In the genomic region with DNA sequence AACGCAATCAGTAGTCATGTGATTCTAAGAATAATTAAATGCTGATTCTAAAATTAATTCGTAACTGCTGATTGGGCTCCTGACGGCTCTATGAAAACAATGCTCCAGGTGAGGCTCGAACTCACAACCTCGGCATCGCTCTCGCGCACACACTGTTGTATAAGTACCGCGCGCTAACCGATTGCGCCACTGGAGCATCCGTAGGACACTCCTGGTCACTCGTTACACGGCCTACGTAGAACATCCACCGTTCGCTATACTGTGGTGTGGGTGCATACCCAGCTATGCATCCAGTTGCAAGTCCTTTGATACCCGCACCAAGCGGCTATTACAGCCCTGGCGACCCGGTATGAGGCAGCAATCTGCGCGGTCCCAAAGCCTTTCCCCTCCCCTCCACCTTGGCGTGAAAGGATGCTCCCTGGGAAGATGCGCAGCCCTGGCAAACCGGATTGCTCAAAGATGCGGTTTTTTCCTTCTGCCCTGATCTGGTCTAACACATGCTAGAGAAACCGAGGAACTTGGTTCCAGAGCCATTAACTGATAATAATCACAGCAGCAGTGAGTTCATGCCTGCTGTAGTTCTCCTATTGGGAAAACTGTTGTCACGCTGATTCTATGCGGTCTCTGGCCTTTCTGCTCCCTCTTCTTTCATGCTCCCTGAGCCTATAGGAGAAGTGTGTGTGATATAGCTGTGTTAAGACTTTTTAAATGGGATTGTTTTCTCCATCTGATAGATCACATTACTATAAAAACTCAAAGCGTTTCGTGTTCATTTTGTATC, we compare ENCODE assay signal across 8 mouse cellular contexts. TPM values are rescaled to one million over a fixed set of nuclear protein-coding genes. Genes with fewer than 3 reads are reported as not detected.
DNase-seq lines count a peak whose midpoint lies in the region; ATAC-seq and TF ChIP-seq lines count a peak whose summit lies in the region.

No protein-coding gene starts in this region.

- WGBS in kidney, postnatal 0 days: 3% methylated on average over 34 of the region's 34 CpGs
- 3% methylated on average over 34 of the region's 34 CpGs for WGBS in hindbrain, postnatal 0 days
- 2% methylated on average over 34 of the region's 34 CpGs for WGBS in liver, embryonic 12.5 days (ENCODE audit: insufficient replicate concordance)

- no peaks in the 10 kb centered on the region for H3K9me3 ChIP-seq in kidney, postnatal 0 days (replicated peaks; ENCODE audit: low read length)
- H3K9me3 ChIP-seq in hindbrain, postnatal 0 days (ENCODE audit: low read length): no peaks in the 10 kb centered on the region
- H3K9me3 ChIP-seq in liver, embryonic 12.5 days (replicated peaks): no peaks in the 10 kb centered on the region

- no peaks in the 10 kb centered on the region for H3K36me3 ChIP-seq in kidney, postnatal 0 days (ENCODE audit: insufficient read depth, low read length)
- H3K36me3 ChIP-seq in hindbrain, postnatal 0 days (ENCODE audit: insufficient read depth, low read length): no peaks in the 10 kb centered on the region
- H3K36me3 ChIP-seq in liver, embryonic 12.5 days: no peaks in the 10 kb centered on the region

- H3K27me3 ChIP-seq in kidney, postnatal 0 days (ENCODE audit: insufficient read depth, low read length): no peaks in the 10 kb centered on the region
- H3K27me3 ChIP-seq in hindbrain, postnatal 0 days (ENCODE audit: insufficient read depth, low read length): no peaks in the 10 kb centered on the region
- H3K27me3 ChIP-seq in liver, embryonic 12.5 days (replicated peaks): no peaks in the 10 kb centered on the region

- H3K4me3 ChIP-seq in kidney, postnatal 0 days (replicated peaks; ENCODE audit: low read depth, low read length): peak overlapping the region; percentile 11
- H3K4me3 ChIP-seq in hindbrain, postnatal 0 days (ENCODE audit: low read length): peak overlapping the region; percentile 44
- peak overlapping the region; percentile 45 for H3K4me3 ChIP-seq in liver, embryonic 12.5 days

- ATAC-seq in kidney, postnatal 0 days (replicated peaks; ENCODE audit: low FRiP score, low read depth): peak; percentile 68; the same call in 1 of the 2 replicates
- ATAC-seq in hindbrain, postnatal 0 days: peak; percentile 96
- ATAC-seq in liver, embryonic 12.5 days: peak; percentile 83

- no peak for TF ChIP-seq CTCF in kidney, postnatal 0 days (IDR thresholded peaks at IDR 0.05; ENCODE audit: low read depth)
- 0 out of 2 replicates have a peak, but pooled peaks have one; percentile 2 for TF ChIP-seq CTCF in hindbrain, postnatal 0 days (IDR thresholded peaks at IDR 0.05; ENCODE audit: low read depth)

- DNase-seq in kidney, postnatal 0 days (ENCODE audit: low spot score): peak; percentile 1
- DNase-seq in kidney, adult 11 months: no peak
- DNase-seq in embryo, embryonic 9.5 days (ENCODE audit: extremely low spot score): peak; percentile 91
- peak; percentile 82 for DNase-seq in hindbrain, postnatal 0 days (ENCODE audit: low spot score)
- DNase-seq in right cerebral cortex, postnatal 25 days: peak; percentile 72
- DNase-seq in thymus, postnatal 14 days: no peak
- DNase-seq in thymus, postnatal 4 days: no peak

- H3K27ac ChIP-seq in kidney, postnatal 0 days: no peak overlapping the region
- peak overlapping the region; percentile 68 for H3K27ac ChIP-seq in hindbrain, postnatal 0 days
- no peak overlapping the region for H3K27ac ChIP-seq in liver, embryonic 12.5 days

- no peak overlapping the region for H3K9ac ChIP-seq in kidney, postnatal 0 days (ENCODE audit: low read depth, low read length)
- peak overlapping the region; percentile 42 for H3K9ac ChIP-seq in hindbrain, postnatal 0 days (replicated peaks; ENCODE audit: low read length)
- no peak overlapping the region for H3K9ac ChIP-seq in liver, embryonic 12.5 days

- H3K4me1 ChIP-seq in kidney, postnatal 0 days (replicated peaks; ENCODE audit: insufficient read depth, low read length): no peaks in the 10 kb centered on the region
- H3K4me1 ChIP-seq in hindbrain, postnatal 0 days (ENCODE audit: insufficient read depth, low read length): no peaks in the 10 kb centered on the region
- H3K4me1 ChIP-seq in liver, embryonic 12.5 days: peaks cover 9% of the 10 kb centered on the region; the same call in 1 of the 2 replicates

- peak overlapping the region; percentile 34 for H3K4me2 ChIP-seq in kidney, postnatal 0 days (ENCODE audit: low read length)
- H3K4me2 ChIP-seq in hindbrain, postnatal 0 days (ENCODE audit: low read depth, low read length): peak overlapping the region; percentile 48
- H3K4me2 ChIP-seq in liver, embryonic 12.5 days: peak overlapping the region; percentile 65

RNA-seq across cellular contexts. Expression of a gene that starts 23.6 kb away (rescaled TPM):
- not detected in 2 replicates for polyA plus RNA-seq in kidney, postnatal 0 days (2015; fragmentation: Nextera tagmentation; extraction: Ambion mirVana)
- not detected in 2 replicates for total RNA-seq in hindbrain, postnatal 0 days (2014; rRNA removed)
- polyA plus RNA-seq in hindbrain, postnatal 0 days (2015; fragmentation: Nextera tagmentation; extraction: Ambion mirVana): not detected in 2 replicates
- polyA plus RNA-seq in liver, embryonic 12.5 days (2016; fragmentation: Nextera tagmentation; extraction: Ambion mirVana): not detected in 2 replicates

RNA-seq across cellular contexts. Expression of a gene that starts 34.8 kb away (rescaled TPM):
- polyA plus RNA-seq in kidney, postnatal 0 days (2015; fragmentation: Nextera tagmentation; extraction: Ambion mirVana): not detected in 2 replicates
- total RNA-seq in hindbrain, postnatal 0 days (2014; rRNA removed): not detected in 2 replicates
- polyA plus RNA-seq in hindbrain, postnatal 0 days (2015; fragmentation: Nextera tagmentation; extraction: Ambion mirVana): not detected in 2 replicates
- not detected in 2 replicates for polyA plus RNA-seq in liver, embryonic 12.5 days (2016; fragmentation: Nextera tagmentation; extraction: Ambion mirVana)

RNA-seq across cellular contexts. Expression of a gene that starts 56.6 kb away (rescaled TPM):
- polyA plus RNA-seq in kidney, postnatal 0 days (2015; fragmentation: Nextera tagmentation; extraction: Ambion mirVana): not detected in 2 replicates
- not detected in 2 replicates for total RNA-seq in hindbrain, postnatal 0 days (2014; rRNA removed)
- polyA plus RNA-seq in hindbrain, postnatal 0 days (2015; fragmentation: Nextera tagmentation; extraction: Ambion mirVana): not detected in 2 replicates
- not detected in 2 replicates for polyA plus RNA-seq in liver, embryonic 12.5 days (2016; fragmentation: Nextera tagmentation; extraction: Ambion mirVana)

Comparison
In these comparisons a context has a peak if more than half of its experiments do, and no peak if none do; other contexts are left out.
1. DNase-seq: peak in kidney, postnatal 0 days (single experiment), embryo, embryonic 9.5 days (single experiment), hindbrain, postnatal 0 days (single experiment) and right cerebral cortex, postnatal 25 days (single experiment); none in kidney, adult 11 months (single experiment), thymus, postnatal 14 days (single experiment) and thymus, postnatal 4 days (single experiment).
2. Peak in every context shown above with its lines, with median percentiles within 50 percentile points of each other: ATAC-seq, H3K4me2 ChIP-seq and H3K4me3 ChIP-seq.